Mouse (Mus musculus) liver, embryonic 18 days (tissue): ENCODE results near the gene Cap2. TPM values are rescaled to one million over a fixed set of nuclear protein-coding genes. Genes with fewer than 3 reads are reported as not detected.

Experiments
- polyA plus RNA-seq: library from polyadenylated mRNA; depleted of rRNA; stranded (reverse); fragments of >200 nt; gene quantifications from 2 replicates; pipeline ENCODE4 v1.2.3, GENCODE M21; 2012; rRNA removed

Cap2 gene
- 0.34 and 0.46 TPM in 2 replicates for polyA plus RNA-seq

GRCm38 (mm10) chr13:46501800-46502389 is at the start of gene Cap2:
TSS of gene Cap2 (plus strand) at chr13:46501848.

DNA sequence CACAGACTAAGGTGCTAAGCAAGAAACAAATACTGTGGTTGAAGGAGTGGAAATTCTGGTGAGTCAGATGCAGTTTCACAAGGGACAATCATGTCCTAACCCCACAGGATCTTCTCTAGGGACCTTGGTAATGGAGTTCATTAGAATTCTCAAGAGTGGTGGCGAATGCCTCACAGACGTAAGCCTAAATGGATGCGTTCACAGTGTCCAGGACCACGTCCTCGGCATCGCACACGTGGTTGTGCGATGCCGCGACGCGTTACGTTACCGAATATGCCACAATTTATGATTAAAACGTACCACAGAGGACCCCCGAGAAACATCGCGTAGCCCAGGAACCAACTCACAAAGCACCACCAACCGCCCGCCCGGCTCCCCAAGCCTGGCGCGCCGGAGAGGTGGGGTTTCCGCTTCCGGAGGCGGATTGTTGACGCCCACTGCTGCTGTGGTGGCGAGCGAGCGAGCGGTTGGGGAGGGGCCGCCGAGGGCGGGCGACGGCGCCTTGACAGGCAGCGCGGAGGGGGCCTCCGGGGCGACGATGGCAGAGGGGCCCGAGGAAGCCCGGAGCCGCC is 167.5 kb downstream of the Cap2 start, which contains the start of gene Fam8a1:
TSS of gene Fam8a1 (plus strand) at position 475 of the 572 bp plus-strand sequence.

Other genes with a start within 250 kb of the Cap2 start
- 0.04 TPM in 1 of 2 replicates, not detected in the other for gene Stmnd1, start 228.1 kb upstream of the Cap2 start, polyA plus RNA-seq
- 0.14 and 0.17 TPM in 2 replicates for gene Rbm24, start 83.4 kb upstream of the Cap2 start, polyA plus RNA-seq
- 9.2 and 9.3 TPM in 2 replicates for gene Fam8a1, start 167.7 kb downstream of the Cap2 start, polyA plus RNA-seq
- gene Nup153, start 226.1 kb downstream of the Cap2 start, polyA plus RNA-seq = 22.0 TPM in 2 replicates